Mouse (Mus musculus): ENCODE data around the gene Retnlg.
"Not testable (repeated sequence)": the region's sequence is repeated elsewhere in the genome, so short reads cannot be mapped to it uniquely, and the experiment has no call there.

The Retnlg gene

GRCm38 (mm10) chr16:48872321-48872720 lies at the start of gene Retnlg:
Retnlg (plus strand) TSS chr16:48872621.
- no peak for DNase-seq (ENCODE audit: extremely low spot score, low read depth, low spot score)

DNA sequence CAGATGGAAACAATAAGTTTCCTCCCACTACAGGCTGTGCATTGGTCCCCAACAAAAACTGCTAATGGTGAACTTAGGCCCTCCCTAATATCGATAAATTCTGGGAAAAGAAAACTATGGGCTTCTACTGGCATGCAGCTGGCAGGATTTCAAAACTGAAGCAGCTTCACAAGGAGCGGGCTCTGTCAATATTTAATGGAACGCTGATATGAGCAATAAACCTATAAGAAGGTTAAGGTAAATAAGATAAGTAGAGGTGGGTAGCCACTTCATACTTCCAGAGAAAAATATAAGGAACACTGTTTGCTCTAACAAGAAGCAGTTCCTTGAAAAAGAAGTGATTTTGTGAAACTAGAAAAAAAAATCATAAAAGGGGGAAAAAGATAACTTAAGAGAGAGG lies 45.9 kb upstream of the Retnlg start:
- no peak for DNase-seq (ENCODE audit: extremely low spot score, low read depth, low spot score)

DNA sequence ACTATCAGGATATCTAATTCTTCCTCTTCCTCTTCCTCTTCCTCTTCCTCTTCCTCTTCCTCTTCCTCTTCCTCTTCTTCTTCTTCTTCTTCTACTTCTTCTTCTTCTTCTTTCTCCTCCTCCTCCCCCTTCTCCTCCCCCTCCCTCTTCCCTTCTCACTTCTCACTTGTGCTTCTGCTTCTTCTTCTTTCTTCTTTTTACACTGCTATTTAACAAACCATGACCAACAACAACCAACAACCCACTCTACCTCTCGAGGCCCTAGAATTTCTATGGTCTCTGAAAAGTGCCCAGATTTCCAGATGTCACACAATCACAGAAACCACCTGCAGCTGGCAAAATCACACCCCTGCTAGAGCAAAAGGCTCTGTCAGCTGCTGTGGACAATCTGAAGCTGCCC lies 44.8 kb upstream of the Retnlg start:
- DNase-seq (ENCODE audit: extremely low spot score, low read depth, low spot score), result no peak

GRCm38 (mm10) chr16:48829060-48829459 lies 43.4 kb upstream of the Retnlg start:
- no peak for DNase-seq (ENCODE audit: extremely low spot score, low read depth, low spot score)

DNA sequence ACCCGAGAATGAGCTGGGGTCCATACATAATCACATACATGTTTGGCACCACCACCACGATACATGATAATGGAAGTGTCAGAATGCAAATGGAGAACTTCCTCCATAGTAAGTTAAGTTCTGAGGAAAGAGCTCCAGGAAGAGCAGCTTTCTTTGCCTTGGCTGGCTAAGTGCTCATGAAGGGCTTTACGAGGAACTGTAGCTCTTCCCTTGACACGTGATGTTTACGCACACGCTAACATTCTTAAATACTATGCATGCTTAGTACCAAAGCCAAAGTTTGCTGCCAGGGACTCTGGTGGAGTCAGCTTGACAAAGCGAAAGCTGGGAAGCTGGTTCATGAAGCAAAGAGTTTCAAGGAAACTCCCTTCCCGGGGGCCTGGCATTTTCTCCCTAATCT lies 40.4 kb upstream of the Retnlg start:
- DNase-seq (ENCODE audit: extremely low spot score, low read depth, low spot score), result no peak

- not testable (repeated sequence) for DNase-seq (ENCODE audit: extremely low spot score, low read depth, low spot score)
These were observed 38.8 kb upstream of the Retnlg start for GRCm38 (mm10) chr16:48833626-48834025.

DNA sequence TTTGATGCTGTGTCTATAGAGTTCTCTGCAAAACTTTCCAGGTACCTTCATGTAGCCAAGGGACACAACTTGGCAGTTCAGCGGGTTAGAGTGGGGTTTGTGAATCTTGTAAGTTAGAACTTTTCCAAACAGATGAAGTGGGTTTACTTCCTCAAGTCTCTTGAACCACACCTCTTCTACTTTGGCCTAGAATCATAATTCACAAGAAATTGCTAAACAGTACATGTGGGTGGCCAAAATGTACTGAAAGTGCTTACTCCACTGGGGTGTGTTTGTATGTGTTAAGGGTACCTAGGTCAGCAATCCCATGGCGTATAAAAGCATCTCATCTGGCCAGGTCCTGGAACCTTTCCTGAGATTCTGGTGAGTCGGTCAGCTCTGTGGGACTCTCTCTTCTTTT lies 30.2 kb upstream of the Retnlg start, which contains the start of gene Retnla:
TSS of gene Retnla (plus strand) at position 286 of the 400 bp plus-strand sequence.
- DNase-seq (ENCODE audit: extremely low spot score, low read depth, low spot score), result no peak

DNA sequence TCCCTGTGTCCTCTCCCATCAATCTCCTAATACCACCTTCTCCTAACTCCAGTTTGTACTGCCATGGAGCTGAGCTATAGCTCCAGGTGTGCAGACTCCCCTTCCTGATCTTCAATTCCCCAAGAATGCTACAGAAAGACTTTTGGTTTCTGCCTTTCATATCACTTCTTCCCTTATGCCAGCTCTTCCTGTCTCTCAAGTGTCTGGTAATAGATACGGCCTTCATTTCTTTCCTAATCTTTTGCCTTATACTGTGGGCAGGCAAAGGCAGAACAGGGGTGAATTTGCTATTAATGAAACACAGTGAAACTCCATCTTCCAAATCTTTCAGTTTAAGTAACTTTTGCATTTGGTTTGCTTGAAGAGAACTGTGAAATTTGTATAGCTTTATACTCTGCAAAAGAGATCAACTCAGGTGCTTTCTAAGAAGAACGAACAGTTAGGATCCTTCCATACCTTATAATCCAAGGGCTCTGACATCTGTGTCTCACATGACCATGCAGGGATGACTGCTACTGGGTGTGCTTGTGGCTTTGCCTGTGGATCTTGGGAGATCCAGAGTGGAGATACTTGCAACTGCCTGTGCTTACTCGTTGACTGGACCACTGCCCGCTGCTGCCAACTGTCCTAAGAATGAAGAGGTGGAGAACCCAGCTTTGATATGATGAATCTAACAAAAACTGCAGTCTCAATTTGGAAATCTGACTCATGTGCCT lies 28.6 kb upstream of the Retnlg start:
- DNase-seq (ENCODE audit: extremely low spot score, low read depth, low spot score), result no peak

GRCm38 (mm10) chr16:48865004-48865403 lies 7.4 kb upstream of the Retnlg start:
- not testable (repeated sequence) for DNase-seq (ENCODE audit: extremely low spot score, low read depth, low spot score)

GRCm38 (mm10) chr16:48867690-48868089 lies 4.7 kb upstream of the Retnlg start:
- no peak for DNase-seq (ENCODE audit: extremely low spot score, low read depth, low spot score)

- no peak for DNase-seq (ENCODE audit: extremely low spot score, low read depth, low spot score)
These were observed 3.8 kb upstream of the Retnlg start for GRCm38 (mm10) chr16:48868663-48869062.

GRCm38 (mm10) chr16:48869671-48870070 lies 2.8 kb upstream of the Retnlg start:
- no peak for DNase-seq (ENCODE audit: extremely low spot score, low read depth, low spot score)

- no peak for DNase-seq (ENCODE audit: extremely low spot score, low read depth, low spot score)
These were observed 667 bp upstream of the Retnlg start for GRCm38 (mm10) chr16:48871754-48872153.

DNA sequence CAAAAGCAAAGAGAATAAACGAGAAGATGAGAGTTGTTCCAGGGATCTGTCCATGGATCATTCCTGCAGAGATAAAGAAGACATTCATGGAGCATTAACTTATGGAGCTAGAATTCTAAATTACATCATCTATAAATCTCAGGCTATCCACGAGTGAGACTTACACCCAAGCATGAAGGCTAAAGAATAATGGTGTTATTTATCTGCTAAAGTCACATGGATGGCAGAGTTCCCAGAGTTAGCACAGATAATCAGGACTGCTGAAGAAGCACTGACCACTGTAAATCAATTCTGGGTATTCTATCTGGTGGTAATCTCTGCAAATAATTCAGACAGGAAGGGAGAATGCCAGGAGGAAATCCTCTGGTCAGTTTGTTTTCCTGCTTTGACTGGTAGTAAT lies 18.3 kb downstream of the Retnlg start:
- no peak for DNase-seq (ENCODE audit: extremely low spot score, low read depth, low spot score)

GRCm38 (mm10) chr16:48899868-48900267 lies 27.4 kb downstream of the Retnlg start:
- no peak for DNase-seq (ENCODE audit: extremely low spot score, low read depth, low spot score)

DNA sequence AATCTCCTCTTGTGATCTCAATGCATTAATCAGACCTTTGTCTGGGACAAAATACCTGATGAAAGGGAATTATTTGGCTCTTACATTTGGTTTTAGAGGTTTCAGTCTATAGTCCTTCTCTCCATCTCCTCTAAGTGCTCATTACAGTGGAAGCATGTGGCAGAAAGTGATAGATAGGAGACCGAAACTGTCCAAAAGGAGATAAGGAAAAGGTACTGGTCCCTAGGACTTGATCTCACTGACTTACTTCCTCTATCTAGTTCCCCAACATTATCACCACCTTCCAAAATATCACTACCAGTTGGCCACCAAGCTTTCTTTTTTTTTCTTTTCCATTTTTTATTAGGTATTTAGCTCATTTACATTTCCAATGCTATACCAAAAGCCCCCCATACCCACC lies 38.8 kb downstream of the Retnlg start:
- no peak for DNase-seq (ENCODE audit: extremely low spot score, low read depth, low spot score)

- DNase-seq (ENCODE audit: extremely low spot score, low read depth, low spot score), result no peak
These were observed 40.8 kb downstream of the Retnlg start for GRCm38 (mm10) chr16:48913206-48913605.

DNA sequence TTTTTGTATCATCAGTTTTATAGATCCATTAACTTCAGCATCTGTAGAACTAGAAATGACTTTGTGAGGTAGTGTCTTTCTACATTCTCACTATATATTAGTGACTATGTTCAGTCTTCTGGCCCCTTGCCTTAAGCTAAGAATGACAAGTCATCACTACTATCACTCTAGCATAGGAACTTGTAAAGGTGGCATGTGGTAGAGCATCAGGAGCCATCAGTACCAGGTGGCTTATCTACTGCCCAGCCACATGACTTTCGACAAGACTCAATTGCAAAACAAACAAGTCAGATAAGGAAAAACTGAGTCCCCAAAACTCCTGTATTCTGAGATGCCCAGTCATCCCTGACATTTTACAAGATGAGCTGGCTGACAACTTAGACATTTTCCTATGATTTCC lies 51.3 kb downstream of the Retnlg start:
- no peak for DNase-seq (ENCODE audit: extremely low spot score, low read depth, low spot score)
